Mouse (Mus musculus): ENCODE results near the gene Olfr888.

Gene Olfr888

GRCm38 (mm10) chr9:38107828-38108227, at the start of gene Olfr888:
Olfr888 (plus strand) TSS chr9:38108128.
- no peak for DNase-seq

DNA sequence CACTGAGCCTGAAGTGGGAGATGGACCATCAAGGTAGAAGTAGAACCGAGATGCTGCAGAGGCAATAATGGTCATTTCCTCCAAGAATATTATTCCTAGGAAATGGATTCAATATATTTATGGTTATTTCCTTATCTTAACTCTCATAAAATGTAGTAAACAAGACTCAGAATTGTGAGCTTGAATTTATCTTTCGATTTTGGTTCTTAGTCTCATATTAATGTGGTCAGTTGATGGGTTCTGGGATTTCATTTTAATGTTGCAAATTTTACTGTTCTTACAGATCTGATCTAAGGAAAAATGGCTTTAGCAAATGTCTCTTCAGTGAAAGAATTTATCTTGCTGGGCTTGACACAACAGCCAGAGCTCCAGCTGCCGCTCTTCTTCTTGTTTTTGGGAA, 46.9 kb upstream of the Olfr888 start, which contains the start of gene Olfr885:
Gene Olfr885 (plus strand): TSS at position 301 of the 400 bp plus-strand sequence.
- DNase-seq: no peak

DNA sequence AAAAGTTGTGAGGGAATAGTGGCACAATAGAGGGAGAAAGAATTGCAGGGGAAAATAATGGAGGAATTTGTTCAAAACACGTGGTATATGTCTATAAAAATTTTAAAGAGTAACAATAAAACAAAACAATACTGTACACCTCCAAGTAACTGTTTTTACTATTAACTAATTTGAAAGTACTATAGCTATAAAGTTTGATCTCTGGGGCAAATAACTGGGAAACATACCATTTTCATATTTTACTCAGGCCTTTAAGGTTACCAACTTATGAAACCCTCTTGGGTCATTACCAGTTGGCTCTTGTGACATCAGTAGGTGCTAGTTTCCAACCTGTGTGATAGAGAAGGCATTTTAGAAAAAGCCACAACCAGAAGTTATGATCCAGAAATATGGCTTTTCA, 24.2 kb upstream of the Olfr888 start, which contains the start of gene Olfr887:
Gene Olfr887 (plus strand): TSS at position 301 of the 400 bp plus-strand sequence.
- no peak for DNase-seq

DNA sequence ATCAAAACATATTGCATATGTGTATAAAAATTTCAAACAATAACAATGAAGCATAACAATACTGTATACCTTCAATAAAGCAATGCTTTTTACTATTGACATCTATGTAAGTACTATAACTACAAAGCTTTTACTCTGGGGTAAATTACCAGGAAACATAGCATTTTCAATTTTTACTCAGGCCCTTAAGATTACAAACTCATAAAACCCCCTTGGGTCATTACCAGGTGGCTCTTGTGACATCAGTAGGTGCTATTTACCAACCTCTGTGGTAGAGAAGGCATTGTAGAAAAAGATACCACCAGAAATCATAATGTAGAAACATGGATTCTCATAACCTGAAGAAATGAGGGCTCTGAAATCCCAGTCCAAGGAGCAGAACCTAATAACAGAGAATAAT, 7.0 kb downstream of the Olfr888 start, which contains the start of gene Olfr889:
Gene Olfr889 (plus strand): TSS at position 301 of the 400 bp plus-strand sequence.
- DNase-seq: no peak

DNA sequence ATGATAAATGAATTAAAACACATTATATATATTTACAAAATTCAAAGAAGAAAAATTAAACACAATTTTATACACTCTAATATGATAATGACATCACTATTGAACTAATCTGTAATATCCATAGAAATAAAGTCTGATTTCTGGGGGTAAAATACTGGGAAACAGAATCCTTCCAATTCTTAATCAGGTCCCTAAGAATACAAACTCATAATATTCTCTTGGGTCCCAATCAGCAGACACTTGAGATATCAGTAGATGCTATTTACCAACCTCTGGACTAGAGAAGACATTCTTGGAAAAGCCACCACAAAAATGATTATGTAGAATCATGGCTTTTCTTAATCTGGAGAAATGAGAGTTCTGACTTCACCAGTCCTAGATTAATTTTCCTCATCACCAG, 34.3 kb downstream of the Olfr888 start, which contains the start of gene Olfr890:
Gene Olfr890 (plus strand): TSS at position 301 of the 400 bp plus-strand sequence.
- no peak for DNase-seq

All from kidney, postnatal 10 days (tissue).